Mouse (Mus musculus): ENCODE results near the gene Pbx2.

Pbx2 gene

DNA sequence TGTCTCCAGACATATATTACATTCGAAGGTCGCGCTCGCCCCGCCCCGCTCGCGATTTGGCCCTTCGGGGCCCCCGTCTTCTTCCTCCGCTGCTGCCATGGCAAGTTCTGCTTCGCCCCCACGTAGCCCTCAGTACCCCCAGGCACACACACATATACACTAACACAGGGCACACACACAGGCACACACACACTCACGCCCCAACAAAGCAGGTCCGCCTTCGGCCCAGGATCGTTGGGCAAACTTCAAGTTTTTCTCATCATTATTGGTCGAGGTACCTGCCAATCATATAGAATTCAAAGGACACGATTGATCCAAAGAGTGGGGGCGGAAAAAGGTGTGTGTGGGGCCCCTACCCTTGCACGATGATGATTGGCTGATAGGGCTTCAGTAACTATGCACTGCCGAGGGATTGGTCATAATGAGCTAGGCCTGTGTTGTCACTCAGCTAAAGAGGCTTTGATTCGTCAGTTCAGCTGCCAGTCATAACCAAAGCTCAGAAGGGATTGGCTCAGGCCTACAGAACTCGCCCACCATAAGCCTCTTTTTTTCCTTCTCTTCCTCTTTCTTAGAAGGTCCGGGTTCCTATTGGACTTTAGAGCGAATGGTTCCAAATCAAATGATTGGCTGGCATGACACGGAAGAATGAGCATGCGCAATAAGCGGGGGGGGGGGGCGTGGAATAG lies 12.5 kb downstream of the Pbx2 start, which contains the start of gene Rnf5:
Rnf5 (minus strand) TSS at position 316 of the 686 bp plus-strand sequence.
- in situ Hi-C loops (cut with MboI, MseI): no loop called here

DNA sequence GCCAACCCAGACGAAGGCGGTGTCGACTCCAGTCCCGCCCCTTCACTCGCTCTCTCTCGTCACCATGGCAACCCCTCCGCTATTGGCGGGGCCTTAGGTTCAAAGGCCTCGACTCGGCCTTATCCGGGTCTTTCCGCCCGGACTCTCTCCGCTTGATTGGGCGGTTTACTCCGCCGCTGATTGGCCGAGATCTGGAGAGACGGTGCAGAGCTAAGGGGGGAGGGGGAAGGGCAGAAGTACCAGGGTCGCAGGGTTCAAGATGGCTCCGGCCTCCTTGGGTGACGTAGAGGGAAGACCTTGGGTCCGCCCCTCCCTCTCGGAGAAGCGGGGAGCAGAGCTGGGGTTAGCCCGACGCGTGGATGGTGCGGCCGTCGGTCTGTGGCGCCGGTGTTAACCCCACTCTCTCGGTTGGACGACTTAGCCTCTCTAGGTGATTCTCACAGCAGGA lies 13.0 kb downstream of the Pbx2 start, which contains the start of gene Agpat1:
Agpat1 (plus strand) TSS at position 202 of the 448 bp plus-strand sequence.
- in situ Hi-C loops (cut with MboI, MseI): no loop called here

DNA sequence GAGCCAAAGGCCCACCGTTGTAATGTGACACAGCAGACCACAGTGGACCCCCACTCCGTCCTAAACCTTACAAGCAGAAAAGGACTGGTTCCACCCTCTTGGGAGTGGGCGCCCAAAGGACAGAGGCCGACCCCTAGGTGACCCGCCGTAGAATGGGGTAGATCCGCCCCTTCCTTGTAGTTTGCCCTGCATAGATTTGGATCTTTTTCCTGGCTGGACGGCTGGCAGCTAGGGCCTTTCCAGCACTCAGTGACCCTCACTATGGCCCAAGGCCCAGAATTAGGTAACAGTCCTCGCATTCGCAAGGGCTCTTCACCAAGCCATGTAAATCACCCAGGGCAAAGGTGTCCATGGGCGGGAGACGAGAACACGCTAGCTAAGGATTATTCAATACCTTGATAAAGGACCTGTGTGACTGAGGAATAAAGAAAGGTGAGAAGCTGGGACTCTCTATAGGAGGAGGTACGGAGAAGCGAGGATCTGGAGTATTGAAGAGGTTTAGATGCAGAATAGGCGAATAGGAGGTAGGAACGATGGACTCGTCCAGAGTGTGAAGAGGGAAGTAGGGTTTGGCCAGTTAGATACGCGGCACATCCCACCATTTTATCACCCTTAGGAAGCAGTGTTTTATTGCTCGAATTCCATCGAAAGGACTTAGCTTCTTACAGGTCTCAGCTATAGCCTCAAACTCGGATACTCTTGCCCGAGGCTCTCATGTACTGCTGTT lies 13.6 kb downstream of the Pbx2 start:
- in situ Hi-C loops (cut with MboI, MseI): no loop called here

DNA sequence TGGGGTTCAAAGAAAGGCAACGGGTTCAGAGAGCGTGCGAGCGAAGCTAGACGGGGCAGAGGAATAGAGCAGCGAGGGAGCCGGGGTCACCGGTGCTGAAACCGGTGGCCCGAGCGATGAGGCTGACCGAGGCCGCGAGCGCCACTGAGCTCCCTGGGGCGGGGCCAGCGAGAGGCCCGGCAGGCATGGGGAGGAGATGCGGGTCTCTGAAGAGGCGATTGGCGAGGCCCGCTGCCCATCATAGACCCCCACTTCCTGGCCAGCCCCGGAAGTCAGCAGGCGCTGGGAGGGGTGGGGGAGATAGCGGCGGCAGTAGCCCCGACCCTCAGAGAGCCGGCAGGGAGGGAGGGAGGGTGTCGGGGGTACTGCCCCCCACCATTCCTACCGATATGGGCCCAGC lies 14.5 kb downstream of the Pbx2 start:
- in situ Hi-C loops (cut with MboI, MseI): no loop called here

DNA sequence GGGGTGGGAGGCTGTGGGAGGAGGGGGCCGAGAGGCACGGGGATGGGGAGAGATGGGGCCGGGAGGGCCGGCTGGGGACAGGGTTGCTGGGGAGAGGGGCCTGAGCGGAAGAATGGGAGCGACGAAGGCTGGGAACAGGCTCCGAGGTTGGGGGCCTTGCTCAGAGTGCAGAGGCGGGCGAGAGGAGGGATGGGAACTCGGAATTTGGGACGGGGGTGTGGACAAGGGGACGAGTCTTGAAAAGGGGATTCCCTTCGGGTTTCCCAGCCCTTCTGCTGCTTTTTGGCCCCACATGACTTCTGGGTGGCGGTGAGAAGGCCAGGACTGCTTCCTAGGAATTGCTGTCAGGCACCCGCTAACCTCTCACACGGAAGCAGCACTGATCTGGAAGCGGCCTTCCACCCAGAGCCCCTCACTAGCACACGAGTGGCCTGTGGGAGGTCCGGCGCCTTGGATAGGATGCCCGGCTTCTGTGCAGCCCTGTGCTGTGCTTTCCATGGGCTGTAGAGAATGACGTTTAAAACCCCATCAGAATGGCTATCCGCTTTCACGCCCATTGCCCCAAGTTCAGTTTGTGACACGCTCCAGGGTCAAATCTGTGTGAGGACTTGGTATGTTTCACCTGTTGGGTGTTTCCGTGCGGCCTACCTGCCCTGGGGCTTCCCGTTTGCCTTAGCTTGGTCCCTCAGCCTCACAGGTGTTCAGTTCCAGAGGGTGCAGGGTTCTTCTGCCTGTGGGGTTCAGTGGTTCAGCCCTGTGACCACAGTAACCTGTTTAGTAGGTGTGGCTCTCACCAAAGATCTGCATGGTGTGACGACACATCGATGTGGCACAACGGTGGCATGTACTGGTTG lies 15.3 kb downstream of the Pbx2 start:
- in situ Hi-C loops (cut with MboI, MseI): no loop called here

DNA sequence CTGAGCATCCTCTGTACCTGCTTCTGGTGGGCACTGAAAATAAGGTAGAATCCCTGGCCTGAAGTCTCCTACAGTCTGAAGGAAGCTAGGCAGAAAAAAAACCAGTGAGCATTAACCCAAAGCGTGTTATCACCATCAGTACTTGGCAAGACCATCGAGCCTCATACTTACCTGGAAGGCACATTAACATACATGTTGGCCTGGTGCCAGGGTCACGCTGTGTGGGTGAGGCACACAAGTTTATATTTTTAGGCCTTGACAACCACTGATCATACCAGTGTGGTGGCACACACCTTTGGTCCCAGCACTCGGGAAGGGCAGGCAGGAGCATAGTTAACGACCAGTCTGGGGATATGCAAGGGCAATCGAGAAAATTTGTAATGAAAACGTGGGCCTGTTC lies 16.9 kb downstream of the Pbx2 start:
- in situ Hi-C loops (cut with MboI, MseI): no loop called here

DNA sequence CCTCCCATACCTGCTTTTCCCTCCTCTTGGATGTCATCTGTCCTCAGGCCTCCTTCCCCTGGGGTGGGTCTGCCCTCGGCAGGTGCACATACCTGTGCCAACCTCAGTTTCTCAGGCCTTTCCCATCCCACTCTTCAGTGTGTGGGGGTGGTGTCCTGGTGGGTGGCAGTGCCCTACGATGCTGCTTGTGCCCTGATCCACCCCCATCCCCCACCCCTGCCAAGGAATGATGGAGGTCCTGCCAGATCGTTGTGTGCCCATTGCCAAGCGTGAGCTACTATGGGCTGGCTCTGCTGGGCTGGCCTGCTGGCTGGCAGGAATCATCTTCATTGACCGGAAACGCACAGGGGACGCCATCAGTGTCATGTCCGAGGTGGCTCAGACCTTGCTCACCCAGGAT lies 20.0 kb downstream of the Pbx2 start:
- in situ Hi-C loops (cut with MboI, MseI): no loop called here

DNA sequence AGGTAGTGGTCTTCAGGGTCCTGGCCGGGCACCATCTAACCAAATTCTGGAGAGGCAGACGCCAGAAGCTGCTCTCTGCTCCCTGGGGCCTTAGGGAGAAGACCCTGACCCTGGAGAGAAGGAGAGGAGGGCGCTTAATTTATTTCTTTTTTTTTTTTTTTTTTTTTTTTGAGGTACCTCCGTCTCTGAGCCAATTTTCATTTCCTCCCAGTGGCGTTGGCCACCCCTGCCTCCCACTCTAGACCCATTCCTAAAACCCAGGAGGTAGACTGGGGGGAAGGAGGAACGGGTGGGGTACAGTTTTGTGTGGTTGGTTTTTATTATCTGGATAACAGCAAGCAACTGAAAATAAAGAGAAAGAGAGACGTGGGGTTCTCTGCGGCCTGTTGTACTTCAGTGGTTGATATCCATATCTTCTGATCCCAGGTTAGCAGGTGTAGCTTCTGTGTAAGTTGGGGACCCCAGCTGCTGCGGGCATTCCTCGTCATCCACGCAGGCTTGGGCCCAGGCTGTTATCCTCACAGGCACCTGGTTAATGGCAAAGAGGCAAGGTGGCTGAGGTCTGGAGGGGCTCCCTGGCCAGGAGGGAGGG lies 22.1 kb downstream of the Pbx2 start:
- in situ Hi-C loops (cut with MboI, MseI): no loop called here

DNA sequence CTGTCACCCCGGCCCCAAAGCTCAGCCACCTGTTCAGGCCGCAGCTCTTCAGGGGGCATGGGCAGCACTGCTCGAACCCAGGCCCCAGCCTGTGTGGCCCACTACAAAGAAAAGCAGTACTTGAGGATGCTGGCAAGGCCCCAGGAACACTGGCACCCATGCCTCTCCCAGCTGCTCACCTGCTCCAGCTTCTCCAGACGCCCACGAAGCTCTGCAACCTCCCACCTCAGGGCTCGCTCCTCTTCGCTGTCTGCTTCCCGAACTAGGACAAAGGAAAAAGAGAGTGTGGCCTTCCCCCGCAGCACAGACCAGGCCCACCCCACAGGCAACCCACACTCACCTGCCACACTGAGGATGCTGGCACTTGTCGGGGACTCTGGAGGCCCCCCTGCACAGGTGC lies 22.8 kb downstream of the Pbx2 start:
- in situ Hi-C loops (cut with MboI, MseI): no loop called here

DNA sequence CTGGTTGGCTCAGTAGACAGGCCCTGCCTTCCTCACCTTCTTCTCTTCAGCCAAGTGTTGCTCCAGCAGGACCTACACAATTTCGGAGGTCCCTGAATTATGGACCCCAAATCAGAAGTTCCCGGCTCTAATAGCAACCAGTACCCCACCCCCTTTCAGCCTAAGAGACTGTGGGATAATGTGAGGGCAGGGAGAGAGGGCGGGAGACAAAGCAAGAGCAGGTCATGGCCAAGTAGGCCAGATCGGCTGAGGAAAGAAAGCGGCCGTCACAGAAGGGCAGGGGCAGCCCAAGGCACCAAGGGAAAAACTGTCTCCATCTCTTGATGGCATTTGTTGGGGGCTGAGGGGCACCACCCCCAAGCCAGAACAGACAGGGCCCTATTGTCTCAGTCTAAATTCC lies 24.8 kb downstream of the Pbx2 start, which contains the start of gene Egfl8:
Egfl8 (minus strand) TSS at position 101 of the 400 bp plus-strand sequence.
- in situ Hi-C loops (cut with MboI, MseI): no loop called here

DNA sequence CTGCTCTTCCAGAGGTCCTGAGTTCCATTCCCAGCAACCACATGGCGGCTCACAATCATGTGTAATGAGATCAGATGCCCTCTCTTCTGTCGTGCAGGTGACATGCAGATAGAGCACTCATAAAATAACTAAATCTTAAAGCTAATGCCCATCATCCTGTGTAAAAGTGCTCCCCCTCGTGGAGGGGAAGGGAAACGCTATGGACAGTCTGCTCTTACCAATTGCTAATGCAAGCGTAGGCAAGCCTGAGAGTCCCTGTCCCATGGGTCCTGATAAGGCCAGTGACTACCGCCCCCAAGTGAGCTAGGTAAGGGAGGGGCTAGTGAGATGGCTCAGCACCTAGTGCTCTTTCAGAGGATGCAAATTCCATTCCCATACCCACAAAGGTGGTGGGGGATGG lies 27.9 kb downstream of the Pbx2 start:
- in situ Hi-C loops (cut with MboI, MseI): no loop called here

DNA sequence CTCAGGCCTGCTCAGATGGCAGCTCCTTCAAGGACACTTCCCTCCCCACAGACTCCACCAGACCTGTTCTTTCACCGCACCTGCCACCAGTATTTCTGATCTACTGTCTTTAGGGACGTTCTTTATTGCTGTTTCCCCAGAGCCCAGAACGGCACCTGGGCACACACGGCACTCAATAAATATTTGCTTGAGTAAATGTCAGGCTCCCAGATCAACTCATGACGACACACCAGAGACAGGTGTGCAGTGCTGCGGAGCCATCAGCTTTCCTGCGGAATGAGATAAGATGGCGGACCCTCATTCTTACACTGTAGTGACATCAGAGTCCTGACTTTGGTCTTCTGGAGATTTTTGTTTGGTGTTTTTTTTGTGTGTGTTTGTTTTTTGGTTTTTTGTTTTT lies 29.9 kb downstream of the Pbx2 start:
- in situ Hi-C loops (cut with MboI, MseI): no loop called here

DNA sequence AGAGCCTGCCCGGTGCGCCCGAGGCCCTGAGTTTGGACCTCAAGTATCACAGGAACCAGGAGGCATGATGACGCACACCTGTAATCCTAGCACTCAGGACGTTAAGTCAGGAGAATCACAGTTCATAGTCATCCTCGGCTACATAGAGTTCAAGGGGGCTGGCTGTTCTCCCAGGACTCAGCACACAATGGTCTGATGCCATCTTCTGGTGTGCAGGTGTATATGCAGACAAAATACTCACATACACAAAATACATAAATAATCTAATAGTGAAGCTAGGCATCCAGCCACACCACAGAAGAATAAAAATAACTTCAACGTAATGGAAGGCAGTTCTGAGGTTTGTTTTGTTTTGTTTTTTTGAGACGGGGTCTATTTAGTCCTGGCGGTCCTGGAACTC lies 32.1 kb downstream of the Pbx2 start:
- in situ Hi-C loops (cut with MboI, MseI): no loop called here

DNA sequence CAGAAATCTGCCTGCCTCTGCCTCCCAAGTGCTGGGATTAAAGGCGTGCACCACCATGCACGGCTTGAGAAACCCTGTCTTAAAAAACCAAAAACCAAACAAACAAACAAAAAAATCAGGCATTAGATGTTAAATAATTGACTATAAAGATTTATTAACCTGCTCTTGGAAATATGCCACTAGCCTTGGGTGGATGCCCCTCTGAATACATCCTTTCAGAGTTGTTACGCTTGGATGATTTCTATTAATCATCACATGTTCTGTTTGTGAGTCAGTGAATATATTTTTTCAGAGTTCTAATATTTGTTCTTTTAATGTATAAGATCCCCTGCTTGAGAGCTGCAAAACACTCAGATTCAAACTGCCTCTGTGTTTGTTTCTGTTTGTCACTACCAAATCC lies 33.9 kb downstream of the Pbx2 start:
- in situ Hi-C loops (cut with MboI, MseI): no loop called here

DNA sequence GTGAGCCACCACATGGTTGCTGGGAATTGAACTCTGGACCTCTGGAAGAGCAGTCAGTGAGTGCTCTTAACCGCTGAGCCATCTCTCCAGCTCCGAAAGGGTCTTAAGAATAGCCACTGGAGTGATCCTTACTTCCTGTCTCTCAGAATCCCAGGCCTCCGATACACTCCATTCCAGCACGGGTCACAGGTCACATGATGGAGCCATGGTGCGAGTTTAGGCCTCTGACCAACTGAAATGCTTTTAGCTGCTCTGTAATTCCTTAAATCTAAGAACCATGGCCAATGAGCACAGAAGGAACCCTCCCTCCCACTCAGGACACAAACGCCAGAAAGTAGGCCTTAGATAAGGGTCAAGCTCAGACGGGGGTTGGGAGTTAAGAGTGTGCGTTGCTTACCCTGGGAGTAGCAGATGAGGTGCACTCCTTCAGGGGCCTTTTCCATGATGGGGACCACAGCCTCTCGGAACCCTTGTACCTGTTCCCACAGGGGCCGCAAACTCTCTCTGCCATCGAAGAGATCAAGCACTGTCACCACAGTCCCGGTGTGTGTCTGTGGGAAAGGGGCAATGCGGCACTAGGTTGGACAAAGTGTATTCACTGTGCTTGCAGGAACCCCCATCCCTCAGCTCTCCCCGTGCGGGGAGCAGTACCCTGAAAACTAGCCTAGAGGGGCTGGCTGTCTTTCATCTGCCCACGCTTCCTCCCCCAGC lies 35.2 kb downstream of the Pbx2 start:
- in situ Hi-C loops (cut with MboI, MseI): no loop called here

DNA sequence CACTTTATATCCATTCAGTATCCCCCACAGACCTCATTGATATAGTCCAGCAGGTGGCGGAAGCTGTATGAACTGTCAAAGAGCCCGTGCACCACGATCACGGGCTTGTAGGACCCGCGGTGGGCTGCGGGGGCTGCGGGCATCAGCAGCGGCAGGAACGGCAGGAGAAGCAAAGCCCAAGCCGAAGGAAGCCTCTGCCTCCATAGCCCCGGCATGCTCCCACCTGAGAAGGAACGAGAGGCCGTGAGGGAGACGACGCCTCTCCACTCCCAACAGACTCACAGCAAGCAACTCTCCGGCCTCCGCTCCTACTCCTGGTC lies 35.7 kb downstream of the Pbx2 start:
- in situ Hi-C loops (cut with MboI, MseI): no loop called here

DNA sequence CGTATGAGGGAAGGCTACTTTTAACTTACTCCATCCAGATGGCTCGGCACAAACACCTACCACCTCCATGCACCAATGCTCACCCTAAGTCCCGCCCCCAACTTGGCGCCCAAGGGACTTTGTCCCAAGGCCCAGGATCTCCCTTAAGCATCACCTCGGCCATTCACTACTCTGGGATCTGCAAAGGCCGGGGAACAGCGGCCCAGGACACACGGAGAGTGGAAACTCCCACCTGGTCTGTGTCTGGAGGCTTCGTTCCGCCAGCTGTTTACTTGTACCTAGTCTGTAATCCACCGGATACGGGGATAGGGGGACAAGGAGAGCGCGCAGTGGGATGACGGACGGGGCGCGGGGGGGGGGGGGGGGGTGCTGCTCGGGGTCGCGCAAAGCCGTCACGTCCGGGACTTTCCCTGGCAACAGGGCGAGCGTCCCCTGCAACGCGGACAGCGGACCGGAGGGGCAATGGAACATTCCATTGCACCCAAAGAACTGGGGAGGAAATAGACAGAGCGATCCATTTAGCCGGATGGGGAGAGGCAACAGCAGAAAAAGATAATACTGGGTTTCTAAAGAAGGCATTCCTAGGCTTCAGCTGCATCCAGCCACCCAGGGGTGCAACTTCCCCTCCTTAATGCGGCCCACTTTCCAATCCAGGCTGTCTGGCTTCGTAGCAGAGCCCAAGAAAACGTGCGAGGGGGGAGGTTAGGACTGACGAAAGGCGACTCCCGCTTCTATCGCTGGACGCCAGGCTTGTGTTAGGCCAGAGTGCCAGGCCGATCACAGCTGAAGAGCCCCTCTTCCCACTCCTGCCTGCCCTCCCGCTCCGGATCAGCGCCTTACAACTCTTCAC lies 36.3 kb downstream of the Pbx2 start:
- in situ Hi-C loops (cut with MboI, MseI): no loop called here

DNA sequence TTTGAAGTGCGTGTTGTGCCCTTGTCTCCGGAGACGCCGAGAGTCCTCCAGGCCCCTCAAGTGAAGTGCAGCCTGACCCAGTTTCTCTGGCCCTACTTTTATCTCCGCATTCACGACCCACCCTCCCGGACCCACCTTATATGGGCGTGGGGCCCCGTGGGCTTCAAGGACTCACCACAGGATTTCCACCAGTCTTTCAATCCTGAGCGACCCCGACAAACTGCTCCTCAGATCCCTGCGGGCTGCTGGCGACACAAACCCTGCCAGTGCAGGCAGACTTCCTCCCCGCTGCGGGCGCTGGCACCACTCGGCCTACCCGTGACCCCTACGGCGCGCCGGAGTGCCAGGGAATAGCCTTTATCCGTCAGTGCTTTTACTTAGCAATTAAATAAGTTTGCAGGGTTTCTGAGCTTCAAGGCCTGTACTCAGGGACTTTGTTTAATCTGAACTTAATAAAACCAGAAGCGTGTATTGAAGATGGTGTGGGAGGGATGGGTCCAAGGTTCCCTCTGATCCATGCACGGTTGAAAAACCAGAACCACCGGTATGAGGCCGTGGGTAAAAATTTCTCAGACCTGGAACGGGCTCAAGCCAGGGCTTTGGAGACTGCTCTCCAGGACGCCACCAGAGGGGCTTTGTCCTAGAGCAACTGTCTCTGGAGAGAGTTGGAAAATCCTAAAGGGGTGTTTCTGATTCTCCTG lies 37.0 kb downstream of the Pbx2 start, which contains the start of gene Ppt2:
Ppt2 (minus strand) TSS at position 568 of the 701 bp plus-strand sequence.
- in situ Hi-C loops (cut with MboI, MseI): no loop called here

DNA sequence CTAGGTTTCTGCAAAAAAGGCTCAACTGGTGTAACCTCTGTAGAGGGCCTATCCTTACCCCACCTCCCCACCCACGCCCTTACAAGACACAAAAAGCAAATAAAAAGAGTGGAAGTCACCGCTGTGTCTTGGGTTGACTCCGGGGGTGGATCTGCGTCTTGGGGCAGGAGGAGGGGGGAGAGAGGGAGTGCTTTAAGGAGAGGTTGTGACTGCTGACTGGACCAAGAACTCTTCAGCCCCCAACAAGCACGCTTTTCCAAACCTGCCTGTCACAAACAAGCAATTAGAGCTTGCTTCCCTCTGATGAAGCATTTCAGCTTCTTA lies 37.5 kb downstream of the Pbx2 start:
- in situ Hi-C loops (cut with MboI, MseI): no loop called here

DNA sequence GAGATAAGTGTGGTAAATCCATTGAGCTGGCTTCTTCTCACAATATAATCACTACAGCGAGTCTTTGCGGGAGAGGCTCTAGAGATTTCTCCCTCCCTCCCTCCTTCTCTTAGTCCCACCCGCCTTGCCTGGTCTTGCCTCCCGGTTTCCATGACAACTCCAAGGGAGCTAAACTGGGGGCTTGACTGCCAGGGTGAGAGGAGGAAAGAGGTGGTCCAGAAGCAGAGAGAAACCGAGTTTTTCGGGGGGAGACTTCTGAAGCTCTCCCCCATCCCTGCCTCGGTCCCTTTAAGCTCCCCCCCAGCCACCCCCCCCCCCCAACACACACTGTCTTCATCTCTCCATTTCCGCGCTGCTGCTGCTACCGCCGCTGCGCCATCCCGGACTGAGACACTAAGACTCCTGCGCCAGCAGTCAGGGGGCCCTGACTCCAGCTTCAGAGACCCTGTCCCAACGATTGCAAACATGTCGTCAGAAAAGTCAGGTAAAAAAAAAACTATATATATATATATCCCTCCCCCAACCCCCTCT lies 38.2 kb downstream of the Pbx2 start, which contains the start of gene Prrt1:
Prrt1 (plus strand) TSS at position 313 of the 531 bp plus-strand sequence.
- in situ Hi-C loops (cut with MboI, MseI): no loop called here

Data from T-helper 2 cell (primary cell).